9 mouse cellular contexts compared by ENCODE assay signal in genomic region chr6:113193765-113194460, GRCm38 (mm10). TPM values are rescaled to one million over a fixed set of nuclear protein-coding genes. Genes with fewer than 3 reads are reported as not detected.
A peak's percentile ranks its signal among the peaks of the same experiment; 100 is the strongest.
DNase-seq lines count a peak whose midpoint lies in the region; ATAC-seq and TF ChIP-seq lines count a peak whose summit lies in the region.
"Had no signal": no experiment of that assay in that cellular context is flagged by ENCODE, and none has a peak within 500 bp of the region (broad histone marks: within the 10 kb centered on the region; RNA-seq: fewer than 3 reads in every experiment).

No protein-coding gene starts in this region.

- peak overlapping the region; percentile 82 for H3K4me2 ChIP-seq in limb, embryonic 12.5 days
- peak overlapping the region; percentile 95 for H3K4me2 ChIP-seq in neural tube, embryonic 13.5 days

- DNase-seq in heart, embryonic 10.5 days (ENCODE audit: low spot score): peak; percentile 85
- no peak for DNase-seq in heart, adult 9 months (ENCODE audit: low spot score in 2 of 2)
- peak; percentile 52 for DNase-seq in ES-E14 (ENCODE audit: low read depth, low spot score)
- DNase-seq in heart, postnatal 4 days: peak; percentile 58
- DNase-seq in thymus, postnatal 36 days: no peak

- peaks cover 18% of the 10 kb centered on the region for H3K4me1 ChIP-seq in heart, embryonic 10.5 days
- H3K4me1 ChIP-seq in ES-E14 (ENCODE audit: control insufficient read depth in 2 of 2, insufficient read depth in 2 of 2, low read length in 2 of 2, poor library complexity in 1 of 2): peaks cover 1 to 4% of the 10 kb centered on the region in 2 experiments; a peak in 2 of 4 replicates
- H3K4me1 ChIP-seq in limb, embryonic 12.5 days (replicated peaks): peaks cover 11% of the 10 kb centered on the region
- H3K4me1 ChIP-seq in neural tube, embryonic 13.5 days (replicated peaks): peaks cover 42% of the 10 kb centered on the region

- no peaks in the 10 kb centered on the region for H3K9me3 ChIP-seq in heart, embryonic 10.5 days
- no peaks in the 10 kb centered on the region for H3K9me3 ChIP-seq in ES-E14 (ENCODE audit: control insufficient read depth, insufficient read depth, low read depth, low read length)
- no peaks in the 10 kb centered on the region for H3K9me3 ChIP-seq in limb, embryonic 12.5 days
- H3K9me3 ChIP-seq in neural tube, embryonic 13.5 days: no peaks in the 10 kb centered on the region
- H3K9me3 ChIP-seq: liver, embryonic 15.5 days had no signal

- no peaks in the 10 kb centered on the region for H3K36me3 ChIP-seq in heart, embryonic 10.5 days
- H3K36me3 ChIP-seq in ES-E14 (ENCODE audit: control insufficient read depth, insufficient read depth, low read length, poor library complexity, severe bottlenecking): no peaks in the 10 kb centered on the region
- no peaks in the 10 kb centered on the region for H3K36me3 ChIP-seq in limb, embryonic 12.5 days
- H3K36me3 ChIP-seq in neural tube, embryonic 13.5 days: peaks cover 9% of the 10 kb centered on the region; the same call in 1 of the 2 replicates
- H3K36me3 ChIP-seq: liver, embryonic 15.5 days had no signal

- H3K27me3 ChIP-seq in heart, embryonic 10.5 days (ENCODE audit: insufficient read depth, poor library complexity, severe bottlenecking): peaks cover 61% of the 10 kb centered on the region
- peaks cover 56% of the 10 kb centered on the region for H3K27me3 ChIP-seq in limb, embryonic 12.5 days
- H3K27me3 ChIP-seq in neural tube, embryonic 13.5 days: no peaks in the 10 kb centered on the region; the same call in 1 of the 2 replicates

- in situ Hi-C loops in ES-E14 (cut with MboI; ENCODE audit: low sequenced_read_pairs in 2 of 2, unreplicated experiment in 2 of 2): no loop called here

- H3K27ac ChIP-seq in heart, embryonic 10.5 days: no peak overlapping the region
- H3K27ac ChIP-seq in ES-E14 (ENCODE audit: insufficient read depth, low read depth, low read length, poor library complexity, severe bottlenecking): no peak overlapping the region
- no peak overlapping the region for H3K27ac ChIP-seq in limb, embryonic 12.5 days
- H3K27ac ChIP-seq in neural tube, embryonic 13.5 days (replicated peaks): peak overlapping the region; percentile 18; the same call in 1 of the 2 replicates
- H3K27ac ChIP-seq: liver, embryonic 15.5 days had no signal

- H3K4me3 ChIP-seq in heart, embryonic 10.5 days: peak overlapping the region; percentile 43
- H3K4me3 ChIP-seq in ES-E14 (ENCODE audit: insufficient read depth in 1 of 2, low read depth in 1 of 2, low read length in 2 of 2, poor library complexity in 1 of 2, severe bottlenecking in 1 of 2): peak overlapping the region; percentile 48 to 84; a peak in 2 of 4 replicates
- peak overlapping the region; percentile 19; the same call in 1 of the 2 replicates for H3K4me3 ChIP-seq in limb, embryonic 12.5 days (replicated peaks)
- H3K4me3 ChIP-seq in neural tube, embryonic 13.5 days: peak overlapping the region; percentile 77

- no peak overlapping the region for H3K9ac ChIP-seq in ES-E14 (ENCODE audit: insufficient read depth, low read depth, low read length, poor library complexity, severe bottlenecking)
- 0 out of 2 replicates have a peak overlapping the region, but pooled peaks have one; percentile 12 for H3K9ac ChIP-seq in limb, embryonic 12.5 days (replicated peaks)
- peak overlapping the region; percentile 95 for H3K9ac ChIP-seq in neural tube, embryonic 13.5 days
- H3K9ac ChIP-seq: liver, embryonic 15.5 days had no signal

- peak; percentile 76 for ATAC-seq in common myeloid progenitor, adult 5-6 weeks (replicated peaks; ENCODE audit: low read depth, poor library complexity, severe bottlenecking)
- peak; percentile 73; the same call in 1 of the 2 replicates for ATAC-seq in limb, embryonic 12.5 days (ENCODE audit: insufficient number of reproducible peaks, insufficient read depth, low FRiP score, low TSS enrichment, low read depth)
- peak; percentile 41 for ATAC-seq in neural tube, embryonic 13.5 days (ENCODE audit: low read depth)

- WGBS in heart, embryonic 10.5 days: 4% methylated on average over 46 of the region's 46 CpGs
- WGBS in limb, embryonic 12.5 days: 3% methylated on average over 46 of the region's 46 CpGs
- WGBS in neural tube, embryonic 13.5 days: 3% methylated on average over 46 of the region's 46 CpGs

TF ChIP-seq in ES-E14, 5 proteins besides CTCF, POLR2A, EP300 and RAD21:
- 0 out of 2 replicates have a peak, but pooled peaks have one; percentile 21 for TF ChIP-seq CHD2 (IDR thresholded peaks at IDR 0.05; ENCODE audit: low read depth, low read length)
- no peak for TF ChIP-seq HCFC1 (IDR thresholded peaks at IDR 0.05; ENCODE audit: borderline replicate concordance, insufficient read depth, low read length)

RNA-seq across cellular contexts. Expression of gene Lhfpl4, which starts 1.3 kb away (rescaled TPM):
- 0.49 and 1.0 TPM in 2 replicates for polyA plus RNA-seq in heart, embryonic 10.5 days (2016; fragmentation: Nextera tagmentation; extraction: Ambion mirVana)
- total RNA-seq in ES-E14 (2012; rRNA removed): 5.2 and 5.9 TPM in 2 replicates
- total RNA-seq in common myeloid progenitor, adult 5-6 weeks (2017): not detected in 2 replicates
- total RNA-seq in heart, postnatal 4 days (2021): under 1 TPM; 0.50 to 0.61 TPM
- polyA plus RNA-seq in limb, embryonic 12.5 days (2016; fragmentation: Nextera tagmentation; extraction: Ambion mirVana): 1.0 and 1.3 TPM in 2 replicates
- polyA plus RNA-seq in neural tube, embryonic 13.5 days (2015; fragmentation: Nextera tagmentation; extraction: Ambion mirVana): 47.1 and 49.3 TPM in 2 replicates

RNA-seq across cellular contexts. Expression of gene Mtmr14, which starts 43.7 kb away (rescaled TPM):
- 29.7 and 36.6 TPM in 2 replicates for polyA plus RNA-seq in heart, embryonic 10.5 days (2016; fragmentation: Nextera tagmentation; extraction: Ambion mirVana)
- 42.4 and 44.8 TPM in 2 replicates for total RNA-seq in ES-E14 (2012; rRNA removed)
- total RNA-seq in common myeloid progenitor, adult 5-6 weeks (2017): 20.5 and 35.4 TPM in 2 replicates
- total RNA-seq in heart, postnatal 4 days (2021): 10 to 100 TPM; 12.2 to 12.8 TPM
- 41.4 and 42.2 TPM in 2 replicates for polyA plus RNA-seq in limb, embryonic 12.5 days (2016; fragmentation: Nextera tagmentation; extraction: Ambion mirVana)
- 36.8 and 37.0 TPM in 2 replicates for polyA plus RNA-seq in neural tube, embryonic 13.5 days (2015; fragmentation: Nextera tagmentation; extraction: Ambion mirVana)

Comparison
In these comparisons a context has a peak if more than half of its experiments do, and no peak if none do; other contexts are left out.
1. DNase-seq: peak in heart, embryonic 10.5 days (single experiment), ES-E14 (single experiment) and heart, postnatal 4 days (single experiment); none in heart, adult 9 months (0 of 2) and thymus, postnatal 36 days (0 of 2).
2. H3K4me3 ChIP-seq: peak in every context shown above with its lines; median percentile 77 in neural tube, embryonic 13.5 days; 66 in ES-E14; 43 in heart, embryonic 10.5 days; 19 in limb, embryonic 12.5 days.
3. Peak in every context shown above with its lines, with median percentiles within 50 percentile points of each other: ATAC-seq.